Mouse (Mus musculus) ES-E14 (cell line): ENCODE results near the gene Ndufs2.

Experiments used
- CHD2 ChIP-seq: IDR thresholded peaks from 2 replicates; pipeline ENCODE4 v1.6.1; 2014; ENCODE audit warnings: mild to moderate bottlenecking, low read depth, low read length, inconsistent platforms
- HCFC1 ChIP-seq: IDR thresholded peaks from 2 replicates; pipeline ENCODE4 v1.6.1; 2012; ENCODE audit warnings: low read length, inconsistent platforms, borderline replicate concordance; ENCODE audit not compliant: insufficient read depth
- MAFK ChIP-seq: IDR thresholded peaks from 2 replicates; pipeline ENCODE4 v1.6.1; 2014; ENCODE audit warnings: mild to moderate bottlenecking, low read depth, low read length, inconsistent platforms; ENCODE audit not compliant: insufficient read depth
- ZC3H11A ChIP-seq: IDR thresholded peaks from 2 replicates; pipeline ENCODE4 v1.6.1; 2012; ENCODE audit warnings: low read depth, mild to moderate bottlenecking, inconsistent platforms, low read length, borderline replicate concordance
- ZNF384 ChIP-seq: IDR thresholded peaks from 2 replicates; pipeline ENCODE4 v1.6.1; 2012; ENCODE audit warnings: low read depth, low read length, inconsistent platforms

DNA sequence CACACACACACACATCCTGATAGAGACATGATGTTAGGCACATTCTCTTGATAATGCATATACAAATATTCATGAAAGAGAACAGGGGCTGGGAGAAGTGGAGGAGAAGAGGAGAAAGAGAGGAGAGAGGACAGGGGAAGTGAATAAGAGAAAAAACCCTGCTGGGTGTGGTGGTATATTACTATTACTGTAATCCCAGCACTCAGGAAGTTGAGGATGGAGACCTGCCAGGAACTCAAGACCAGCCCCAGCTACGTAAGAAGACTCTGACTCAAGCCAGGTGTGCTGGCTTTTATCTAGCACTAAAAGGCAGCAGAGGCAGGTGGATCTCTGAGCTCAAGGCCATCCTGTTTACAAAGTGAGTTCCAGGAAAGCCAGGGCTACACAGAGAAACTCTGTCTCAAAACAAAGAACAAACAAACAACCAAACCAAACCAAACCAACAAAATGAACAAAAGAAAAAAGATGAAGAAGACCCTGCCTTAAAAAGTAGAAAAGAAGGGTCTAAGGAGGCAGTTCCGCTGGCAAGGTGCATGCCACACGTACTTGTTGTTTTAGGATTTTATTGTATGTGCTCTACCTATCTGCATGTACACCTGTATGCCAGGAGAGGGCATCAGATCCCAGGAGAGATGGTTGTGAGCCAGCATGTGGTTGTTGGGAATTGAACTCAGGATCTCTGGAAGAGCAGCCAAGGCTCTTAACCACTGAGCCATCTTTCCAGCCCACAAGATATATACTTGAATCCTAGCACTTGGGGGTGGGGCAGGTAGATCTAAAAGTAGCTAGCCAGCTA, 12.7 kb upstream of the Ndufs2 start:
- TF ChIP-seq MAFK, result no peak
- no peak for TF ChIP-seq ZC3H11A
- TF ChIP-seq ZNF384, result no peak
- TF ChIP-seq HCFC1, result no peak
- TF ChIP-seq CHD2, result no peak
